Mouse (Mus musculus) lung, postnatal 0 days (tissue): ENCODE data around the gene Noc2l. TPM values are rescaled to one million over a fixed set of nuclear protein-coding genes. Genes with fewer than 3 reads are reported as not detected.
A peak's percentile ranks its signal among the peaks of the same experiment; 100 is the strongest.

Experiments used
- ATAC-seq: fragments of 200-750 bp; cut with Nextera tagmentation; 2 replicates; pipeline ENCODE4 v1.8.0; 2017; ENCODE audit warnings: moderate library complexity
- DNase-seq: peaks from one replicate; pipeline ENCODE4 v3.0.0-alpha.2; 2016; ENCODE audit warnings: low spot score
- H3K27ac ChIP-seq: fragments of 300-500 bp; sonication (generic); 2 replicates; pipeline ENCODE4 v1.5.1; 2014; ENCODE audit warnings: antibody characterized with exemption, mild to moderate bottlenecking, low read length, mixed read lengths
- H3K27me3 ChIP-seq: fragments of 300-500 bp; sonication (generic); replicated peaks from 2 replicates; pipeline ENCODE4 v1.6.1; 2014; ENCODE audit warnings: low read length, mixed read lengths; ENCODE audit not compliant: insufficient read depth
- H3K36me3 ChIP-seq: fragments of 300-500 bp; sonication (generic); 2 replicates; pipeline ENCODE4 v1.6.1; 2014; ENCODE audit warnings: low read length, mixed read lengths; ENCODE audit not compliant: insufficient read depth
- H3K4me1 ChIP-seq: fragments of 300-500 bp; sonication (generic); 2 replicates; pipeline ENCODE4 v1.6.1; 2014; ENCODE audit warnings: antibody characterized with exemption, low read depth, low read length, mixed read lengths; ENCODE audit not compliant: insufficient read depth
- H3K4me2 ChIP-seq: fragments of 300-500 bp; sonication (generic); replicated peaks from 2 replicates; pipeline ENCODE4 v1.6.1; 2014; ENCODE audit warnings: low read depth, mild to moderate bottlenecking, low read length, moderate library complexity, mixed read lengths
- H3K4me3 ChIP-seq: fragments of 300-500 bp; sonication (generic); 2 replicates; pipeline ENCODE4 v1.5.1; 2014; ENCODE audit warnings: low read depth, low read length
- H3K9ac ChIP-seq: fragments of 300-500 bp; sonication (generic); replicated peaks from 2 replicates; pipeline ENCODE4 v1.6.1; 2014; ENCODE audit warnings: low read depth, mild to moderate bottlenecking
- H3K9me3 ChIP-seq: fragments of 300-500 bp; sonication (generic); 2 replicates; pipeline ENCODE4 v1.6.1; 2016; ENCODE audit warnings: low read length, mixed read lengths
- CTCF ChIP-seq: IDR thresholded peaks from 2 replicates; pipeline ENCODE4 v1.5.1; 2016; ENCODE audit warnings: antibody characterized with exemption, mild to moderate bottlenecking
- EP300 ChIP-seq: IDR thresholded peaks from 2 replicates; pipeline ENCODE4 v1.6.1; 2016; ENCODE audit warnings: antibody characterized with exemption, mild to moderate bottlenecking, control low read depth
- WGBS: fragments of 180-500 bp; shearing (Covaris S2); extraction: QIAGEN DNeasy Blood & Tissue Kit; methylation state at CpG from one replicate; pipeline ENCODE4 v1.1.7; 2014; 5-methylcytosine and 5-hydroxymethylcytosine counted together
- polyA plus RNA-seq: library from polyadenylated mRNA; unstranded; fragments of >200 nt; fragmentation: Nextera tagmentation; extraction: Ambion mirVana; gene quantifications from 2 replicates; pipeline ENCODE4 v1.2.1, GENCODE M21; 2015

The Noc2l gene
- polyA plus RNA-seq, result 18.7 and 19.8 TPM in 2 replicates

DNA sequence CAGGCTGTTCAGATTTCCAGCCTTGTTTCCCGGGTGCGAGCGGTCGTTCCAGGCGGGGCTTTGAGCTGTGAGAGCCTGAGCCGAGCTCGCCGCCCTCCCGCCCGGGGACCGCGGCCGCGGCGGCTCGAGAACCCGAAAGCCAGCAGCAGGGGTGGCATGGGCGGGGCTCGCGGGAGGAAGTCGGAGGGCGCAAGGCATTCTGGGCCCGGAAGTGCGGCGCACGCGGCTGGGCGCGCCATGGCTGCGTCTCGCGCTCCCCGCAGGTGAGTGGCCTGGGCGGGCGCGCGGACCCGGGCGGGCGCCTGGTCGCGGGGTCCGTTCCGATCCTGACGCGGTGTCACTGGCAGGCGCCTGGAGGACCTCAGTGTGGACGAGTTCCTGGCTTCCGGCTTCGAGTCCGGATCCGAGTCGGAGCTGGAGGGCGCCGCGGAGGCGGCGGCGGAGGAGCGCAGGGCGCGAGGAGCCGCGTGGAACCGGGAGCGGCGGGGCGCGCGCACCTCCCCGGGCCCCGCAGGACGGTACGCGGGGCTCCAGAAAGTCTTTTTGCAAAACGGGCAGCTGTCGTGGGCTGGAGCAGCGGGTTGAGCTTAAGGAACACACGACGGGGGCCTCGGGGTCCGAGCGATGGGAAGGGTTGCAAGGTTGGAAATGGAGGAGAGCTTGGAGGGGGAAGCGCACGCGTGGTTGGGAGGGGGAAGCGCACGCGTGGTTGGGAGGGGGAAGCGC, at the start of gene Noc2l:
TSS of gene Noc2l (plus strand) at position 203 of the 726 bp plus-strand sequence.
- Histone ChIP-seq H3K4me2 (peak within 1 kb of the TSS; percentile 94), H3K9ac (peak within 1 kb of the TSS; percentile 41), H3K9me3 (no peaks in the 10 kb centered on the region), H3K4me3 (peak within 1 kb of the TSS; percentile 79), H3K27ac (peak within 1 kb of the TSS; percentile 77), H3K27me3 (no peaks in the 10 kb centered on the region), H3K4me1 (peaks cover 7% of the 10 kb centered on the region; the same call in 1 of the 2 replicates), H3K36me3 (peaks cover 20% of the 10 kb centered on the region; the same call in 1 of the 2 replicates)
- under 1% methylated on average over 80 of the region's 90 CpGs for WGBS
- ATAC-seq, result peak; percentile 95
- DNase-seq, result peak; percentile 96
- TF ChIP-seq CTCF (peak; percentile 25; the same call in 1 of the 2 replicates), EP300 (no peak)

DNA sequence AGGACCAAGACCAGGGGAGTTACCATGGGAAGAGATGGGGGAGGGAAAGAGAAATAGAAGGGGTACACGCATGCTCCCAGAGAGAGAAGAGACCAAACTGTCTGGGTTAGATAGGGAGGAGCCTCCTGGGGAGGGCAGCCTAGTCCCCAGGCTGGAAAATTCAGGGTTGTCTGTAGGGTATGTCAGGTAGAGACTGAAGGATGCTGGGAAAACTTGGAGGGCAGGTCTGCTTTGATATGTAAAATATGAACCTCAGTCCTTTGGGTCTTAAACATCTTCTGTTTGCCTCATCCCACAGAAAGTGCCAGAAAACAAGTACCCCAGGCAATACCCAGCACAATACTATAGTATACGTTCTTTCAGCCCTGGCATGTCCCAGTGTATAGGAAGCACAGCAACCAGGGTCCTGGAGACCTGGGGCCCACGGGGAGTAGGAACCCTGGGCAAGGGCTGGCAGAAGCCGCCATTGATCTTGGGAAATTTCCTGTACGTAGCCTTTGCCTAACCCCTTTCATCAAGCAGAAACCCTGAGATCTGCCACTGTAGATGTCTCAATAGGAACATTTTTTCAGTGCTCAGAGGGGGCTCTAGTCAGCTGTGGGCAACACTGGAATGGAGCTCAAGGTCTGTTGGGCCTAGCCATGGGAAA, 47.5 kb upstream of the Noc2l start:
- Histone ChIP-seq H3K4me1 (peaks cover 13% of the 10 kb centered on the region), H3K27me3 (no peaks in the 10 kb centered on the region), H3K27ac (peak overlapping the region; percentile 70; the same call in 1 of the 2 replicates), H3K36me3 (no peaks in the 10 kb centered on the region), H3K9me3 (no peaks in the 10 kb centered on the region), H3K4me3 (no peak overlapping the region), H3K9ac (no peak overlapping the region), H3K4me2 (no peak overlapping the region)
- TF ChIP-seq EP300 (no peak), CTCF (no peak)
- DNase-seq (no peak), ATAC-seq (no peak)
- WGBS, result 76% methylated on average over 5 of the region's 5 CpGs

GRCm38 (mm10) chr4:156188811-156189323, 46.9 kb upstream of the Noc2l start:
- H3K9ac ChIP-seq, result no peak overlapping the region
- peak overlapping the region; percentile 70 for H3K27ac ChIP-seq
- TF ChIP-seq EP300 (peak; percentile 76), CTCF (no peak)
- no peaks in the 10 kb centered on the region for H3K27me3 ChIP-seq
- ATAC-seq (peak; percentile 65), DNase-seq (peak; percentile 78)
- H3K4me2 ChIP-seq, result no peak overlapping the region
- 36% methylated on average over 6 of the region's 6 CpGs for WGBS
- no peak overlapping the region for H3K4me3 ChIP-seq
- peaks cover 13% of the 10 kb centered on the region for H3K4me1 ChIP-seq
- no peaks in the 10 kb centered on the region for H3K9me3 ChIP-seq
- H3K36me3 ChIP-seq, result no peaks in the 10 kb centered on the region

GRCm38 (mm10) chr4:156192421-156193199, 43.2 kb upstream of the Noc2l start:
- no peaks in the 10 kb centered on the region for H3K9me3 ChIP-seq
- ATAC-seq, result peak; percentile 66
- DNase-seq, result peak; percentile 87
- H3K36me3 ChIP-seq, result no peaks in the 10 kb centered on the region
- H3K27ac ChIP-seq, result peak overlapping the region; percentile 98
- no peaks in the 10 kb centered on the region for H3K27me3 ChIP-seq
- WGBS, result 42% methylated on average over 8 of the region's 8 CpGs
- H3K4me1 ChIP-seq, result peaks cover 22% of the 10 kb centered on the region
- H3K4me2 ChIP-seq, result peak overlapping the region; percentile 32
- peak; percentile 16; the same call in 1 of the 2 replicates for TF ChIP-seq CTCF
- TF ChIP-seq EP300, result 0 out of 2 replicates have a peak, but pooled peaks have one; percentile 12
- no peak overlapping the region for H3K4me3 ChIP-seq
- peak overlapping the region; percentile 23; the same call in 1 of the 2 replicates for H3K9ac ChIP-seq

GRCm38 (mm10) chr4:156193200-156193590, 42.6 kb upstream of the Noc2l start:
- H3K4me1 ChIP-seq, result peaks cover 22% of the 10 kb centered on the region
- DNase-seq, result peak; percentile 80
- H3K9ac ChIP-seq, result no peak overlapping the region; the same call in 1 of the 2 replicates

More at GRCm38 (mm10) chr4:156193200-156193590, 42.6 kb upstream of the Noc2l start:
- ATAC-seq, result peak; percentile 44
- Histone ChIP-seq H3K4me3 (no peak overlapping the region), H3K27me3 (no peaks in the 10 kb centered on the region), H3K4me2 (peak overlapping the region; percentile 32; the same call in 1 of the 2 replicates), H3K27ac (peak overlapping the region; percentile 98), H3K9me3 (no peaks in the 10 kb centered on the region), H3K36me3 (no peaks in the 10 kb centered on the region)
- whole genome bisulfite sequencing, result 18% methylated on average over 2 of the region's 2 CpGs
- peak; percentile 82 for TF ChIP-seq EP300
- TF ChIP-seq CTCF, result no peak
